Mouse (Mus musculus) embryonic facial prominence, embryonic 12.5 days (tissue): ENCODE results near the gene Lrrc52. TPM values are rescaled to one million over a fixed set of nuclear protein-coding genes. Genes with fewer than 3 reads are reported as not detected.

ENCODE experiments used
- polyA plus RNA-seq: library from polyadenylated mRNA; unstranded; fragments of >200 nt; fragmentation: Nextera tagmentation; extraction: Ambion mirVana; gene quantifications from 2 replicates; pipeline ENCODE4 v1.2.1, GENCODE M21; 2016

The Lrrc52 gene
- polyA plus RNA-seq, 1 experiment from 2014 or later = not detected

Other genes with a start within 250 kb of the Lrrc52 start
- 91.9 and 98.2 TPM in 2 replicates for gene Uck2, start 181.5 kb downstream of the Lrrc52 start, polyA plus RNA-seq
- 64.6 and 66.3 TPM in 2 replicates for gene Tmco1, start 158.4 kb downstream of the Lrrc52 start, polyA plus RNA-seq
- 56.1 and 56.6 TPM in 2 replicates for gene Aldh9a1, start 116.8 kb downstream of the Lrrc52 start, polyA plus RNA-seq
- 40.1 and 40.8 TPM in 2 replicates for gene Mgst3, start 72.9 kb downstream of the Lrrc52 start, polyA plus RNA-seq
- gene Rxrg, start 131.6 kb upstream of the Lrrc52 start, polyA plus RNA-seq = 13.6 and 13.9 TPM in 2 replicates
- 1.8 and 4.4 TPM in 2 replicates for gene Lmx1a, start 222.5 kb upstream of the Lrrc52 start, polyA plus RNA-seq